Mouse (Mus musculus) right cerebral cortex, postnatal 36 days (tissue): ENCODE results near the gene Cnn2.
"Not testable (repeated sequence)": the region's sequence is repeated elsewhere in the genome, so short reads cannot be mapped to it uniquely, and the experiment has no call there.

Experiments
- DNase-seq, 2 experiments: peaks; one replicate each; pipeline ENCODE4 v3.0.0; 2022; ENCODE audit warnings: low spot score in 2 of 2, mixed read lengths in 1 of 2

Cnn2 gene

GRCm38 (mm10) chr10:79988506-79989271, at the start of gene Cnn2:
Cnn2 (plus strand) TSS chr10:79988584.
- DNase-seq, result no peak

GRCm38 (mm10) chr10:79940749-79941148, 47.6 kb upstream of the Cnn2 start:
- DNase-seq, result no peak

GRCm38 (mm10) chr10:79942988-79943387, 45.4 kb upstream of the Cnn2 start:
- DNase-seq, result no peak

GRCm38 (mm10) chr10:79943471-79943901, 44.9 kb upstream of the Cnn2 start:
- DNase-seq, result no peak

GRCm38 (mm10) chr10:79945507-79946234, 42.7 kb upstream of the Cnn2 start:
- DNase-seq, result no peak

GRCm38 (mm10) chr10:79946752-79947322, 41.5 kb upstream of the Cnn2 start:
- DNase-seq, result no peak

- no peak for DNase-seq
Measured at GRCm38 (mm10) chr10:79947502-79947901, 40.9 kb upstream of the Cnn2 start.

GRCm38 (mm10) chr10:79949873-79950272, 38.5 kb upstream of the Cnn2 start:
- no peak for DNase-seq

GRCm38 (mm10) chr10:79950661-79951060, 37.7 kb upstream of the Cnn2 start:
- DNase-seq, result no peak

- no peak for DNase-seq
Measured at GRCm38 (mm10) chr10:79953946-79954345, 34.4 kb upstream of the Cnn2 start.

- no peak for DNase-seq
Measured at GRCm38 (mm10) chr10:79955691-79956090, 32.7 kb upstream of the Cnn2 start.

- DNase-seq, result no peak
Measured at GRCm38 (mm10) chr10:79956643-79957154, 31.7 kb upstream of the Cnn2 start.

- DNase-seq, result peak in 1 of 2 experiments; percentile 52
Measured at GRCm38 (mm10) chr10:79958140-79958816, 30.1 kb upstream of the Cnn2 start.

- DNase-seq, result not testable (repeated sequence)
Measured at GRCm38 (mm10) chr10:79959412-79959811, 29.0 kb upstream of the Cnn2 start.

- peak; percentile 99 to 100 for DNase-seq
Measured at GRCm38 (mm10) chr10:79959847-79960601, 28.4 kb upstream of the Cnn2 start, which contains the start of gene Wdr18. Wdr18 (plus strand) TSS chr10:79960152.

GRCm38 (mm10) chr10:79960671-79961294, 27.6 kb upstream of the Cnn2 start:
- no peak for DNase-seq

- DNase-seq, result no peak
Measured at GRCm38 (mm10) chr10:79964727-79965126, 23.7 kb upstream of the Cnn2 start.

GRCm38 (mm10) chr10:79965325-79965724, 23.1 kb upstream of the Cnn2 start:
- no peak for DNase-seq

GRCm38 (mm10) chr10:79966886-79967400, 21.4 kb upstream of the Cnn2 start:
- no peak for DNase-seq

GRCm38 (mm10) chr10:79968181-79968580, 20.2 kb upstream of the Cnn2 start:
- no peak for DNase-seq
